Mouse (Mus musculus) stomach, embryonic 16.5 days (tissue): ENCODE results near the gene Ak5. TPM values are rescaled to one million over a fixed set of nuclear protein-coding genes. Genes with fewer than 3 reads are reported as not detected.
"Not testable (repeated sequence)": the region's sequence is repeated elsewhere in the genome, so short reads cannot be mapped to it uniquely, and the experiment has no call there.

Experiments
- ATAC-seq: fragments of 200-750 bp; cut with Nextera tagmentation; 2 replicates; pipeline ENCODE4 v1.8.0; 2017; ENCODE audit warnings: moderate number of reproducible peaks, moderate TSS enrichment; ENCODE audit not compliant: insufficient read depth, low FRiP score
- H3K27ac ChIP-seq: fragments of 300-500 bp; sonication (generic); 2 replicates; pipeline ENCODE4 v1.5.1; 2014; ENCODE audit warnings: low read length
- H3K27me3 ChIP-seq: fragments of 300-500 bp; sonication (generic); 2 replicates; pipeline ENCODE4 v1.6.1; 2014; ENCODE audit warnings: low read length, control low read depth, mixed read lengths; ENCODE audit not compliant: control insufficient read depth, insufficient read depth
- H3K36me3 ChIP-seq: fragments of 300-500 bp; sonication (generic); 2 replicates; pipeline ENCODE4 v1.6.1; 2014; ENCODE audit warnings: low read length; ENCODE audit not compliant: control insufficient read depth, insufficient read depth
- H3K4me1 ChIP-seq: fragments of 300-500 bp; sonication (generic); 2 replicates; pipeline ENCODE4 v1.6.1; 2014; ENCODE audit warnings: low read length, control low read depth, mixed read lengths; ENCODE audit not compliant: control insufficient read depth, insufficient read depth
- H3K4me2 ChIP-seq: fragments of 300-500 bp; sonication (generic); 2 replicates; pipeline ENCODE4 v1.6.1; 2014; ENCODE audit warnings: low read depth, low read length, mixed read lengths
- H3K4me3 ChIP-seq: fragments of 300-500 bp; sonication (generic); replicated peaks from 2 replicates; pipeline ENCODE4 v1.5.1; 2014; ENCODE audit warnings: mild to moderate bottlenecking, low read length
- H3K9ac ChIP-seq: fragments of 300-500 bp; sonication (generic); 2 replicates; pipeline ENCODE4 v1.6.1; 2014; ENCODE audit warnings: low read length
- H3K9me3 ChIP-seq: fragments of 300-500 bp; sonication (generic); replicated peaks from 2 replicates; pipeline ENCODE4 v1.6.1; 2016; ENCODE audit warnings: low read length, control low read depth; ENCODE audit not compliant: control insufficient read depth
- WGBS: fragments of 180-500 bp; shearing (Covaris S2); extraction: QIAGEN DNeasy Blood & Tissue Kit; methylation state at CpG from one replicate; pipeline ENCODE4 v1.1.7; 2014; 5-methylcytosine and 5-hydroxymethylcytosine counted together
- polyA plus RNA-seq: library from polyadenylated mRNA; unstranded; fragments of >200 nt; fragmentation: Nextera tagmentation; extraction: Ambion mirVana; gene quantifications from 2 replicates; pipeline ENCODE4 v1.2.1, GENCODE M21; 2015

The Ak5 gene
- polyA plus RNA-seq, 1 experiment from 2014 or later: 2.8 TPM

- ATAC-seq: no peak
- Histone ChIP-seq H3K27ac (no peak overlapping the region), H3K4me1 (no peaks in the 10 kb centered on the region), H3K9me3 (no peaks in the 10 kb centered on the region), H3K9ac (no peak overlapping the region), H3K36me3 (no peaks in the 10 kb centered on the region), H3K4me2 (no peak overlapping the region), H3K27me3 (no peaks in the 10 kb centered on the region), H3K4me3 (no peak overlapping the region)
- 58% methylated on average over 6 of the region's 6 CpGs for WGBS
Measured at GRCm38 (mm10) chr3:152599679-152600078, 68.5 kb downstream of the Ak5 start.

- no peak overlapping the region for H3K9ac ChIP-seq
- 81% methylated on average over 7 of the region's 7 CpGs for WGBS
- H3K9me3 ChIP-seq: no peaks in the 10 kb centered on the region
- no peaks in the 10 kb centered on the region for H3K36me3 ChIP-seq
- no peaks in the 10 kb centered on the region for H3K27me3 ChIP-seq
- H3K4me2 ChIP-seq: no peak overlapping the region
- H3K4me3 ChIP-seq: no peak overlapping the region
- no peak for ATAC-seq
- no peak overlapping the region for H3K27ac ChIP-seq
- H3K4me1 ChIP-seq: no peaks in the 10 kb centered on the region
Measured at GRCm38 (mm10) chr3:152596406-152597050, 71.6 kb downstream of the Ak5 start.

GRCm38 (mm10) chr3:152592767-152593425, 75.3 kb downstream of the Ak5 start:
- no peaks in the 10 kb centered on the region; the same call in 1 of the 2 replicates for H3K4me1 ChIP-seq
- no peak overlapping the region for H3K4me3 ChIP-seq
- no peaks in the 10 kb centered on the region for H3K36me3 ChIP-seq
- no peak overlapping the region for H3K4me2 ChIP-seq
- H3K27me3 ChIP-seq: no peaks in the 10 kb centered on the region
- no peak overlapping the region for H3K27ac ChIP-seq
- WGBS: 42% methylated on average over 8 of the region's 8 CpGs
- ATAC-seq: no peak
- no peak overlapping the region for H3K9ac ChIP-seq
- H3K9me3 ChIP-seq: no peaks in the 10 kb centered on the region

GRCm38 (mm10) chr3:152590491-152590890, 77.7 kb downstream of the Ak5 start:
- Histone ChIP-seq H3K4me3 (no peak overlapping the region), H3K27ac (no peak overlapping the region), H3K27me3 (no peaks in the 10 kb centered on the region), H3K4me2 (no peak overlapping the region), H3K9me3 (no peaks in the 10 kb centered on the region), H3K4me1 (no peaks in the 10 kb centered on the region; the same call in 1 of the 2 replicates), H3K9ac (no peak overlapping the region), H3K36me3 (no peaks in the 10 kb centered on the region)
- no peak for ATAC-seq
- 37% methylated on average over 7 of the region's 7 CpGs for WGBS

- not testable (repeated sequence) for H3K4me2 ChIP-seq, H3K27ac ChIP-seq, H3K36me3 ChIP-seq, H3K4me3 ChIP-seq, H3K9me3 ChIP-seq, H3K9ac ChIP-seq, H3K27me3 ChIP-seq, H3K4me1 ChIP-seq, ATAC-seq
- WGBS: 80% methylated on average over 3 of the region's 3 CpGs
Measured at GRCm38 (mm10) chr3:152589101-152589500, 79.1 kb downstream of the Ak5 start.

GRCm38 (mm10) chr3:152587007-152587406, 81.2 kb downstream of the Ak5 start:
- no peak overlapping the region for H3K4me3 ChIP-seq
- WGBS: 79% methylated on average over 2 of the region's 2 CpGs
- no peak overlapping the region for H3K27ac ChIP-seq
- no peak overlapping the region for H3K4me2 ChIP-seq
- ATAC-seq: no peak
- H3K27me3 ChIP-seq: no peaks in the 10 kb centered on the region
- no peaks in the 10 kb centered on the region for H3K36me3 ChIP-seq
- no peaks in the 10 kb centered on the region for H3K9me3 ChIP-seq
- H3K4me1 ChIP-seq: no peaks in the 10 kb centered on the region; the same call in 1 of the 2 replicates
- no peak overlapping the region for H3K9ac ChIP-seq

GRCm38 (mm10) chr3:152586191-152586590, 82.0 kb downstream of the Ak5 start:
- Histone ChIP-seq H3K27ac (no peak overlapping the region), H3K36me3 (no peaks in the 10 kb centered on the region), H3K27me3 (no peaks in the 10 kb centered on the region), H3K4me2 (no peak overlapping the region), H3K9me3 (no peaks in the 10 kb centered on the region), H3K9ac (no peak overlapping the region), H3K4me1 (no peaks in the 10 kb centered on the region; the same call in 1 of the 2 replicates), H3K4me3 (no peak overlapping the region)
- 72% methylated on average over 8 of the region's 8 CpGs for WGBS
- ATAC-seq: no peak

GRCm38 (mm10) chr3:152585581-152585980, 82.6 kb downstream of the Ak5 start:
- no peaks in the 10 kb centered on the region for H3K9me3 ChIP-seq

GRCm38 (mm10) chr3:152583033-152583432, 85.1 kb downstream of the Ak5 start:
- no peak overlapping the region for H3K27ac ChIP-seq
- no peaks in the 10 kb centered on the region for H3K9me3 ChIP-seq
- H3K4me2 ChIP-seq: no peak overlapping the region
- H3K9ac ChIP-seq: no peak overlapping the region
- no peaks in the 10 kb centered on the region for H3K36me3 ChIP-seq
- 0 out of 2 replicates have a peak, but pooled peaks cover 3% of the 10 kb centered on the region for H3K4me1 ChIP-seq
- ATAC-seq: no peak
- no peak overlapping the region for H3K4me3 ChIP-seq
- no peaks in the 10 kb centered on the region for H3K27me3 ChIP-seq

More at GRCm38 (mm10) chr3:152585581-152585980, 82.6 kb downstream of the Ak5 start:
- Histone ChIP-seq H3K9ac (no peak overlapping the region), H3K27me3 (no peaks in the 10 kb centered on the region), H3K4me3 (no peak overlapping the region), H3K27ac (no peak overlapping the region), H3K4me2 (no peak overlapping the region), H3K4me1 (no peaks in the 10 kb centered on the region), H3K36me3 (no peaks in the 10 kb centered on the region)
- no peak for ATAC-seq
- WGBS: 68% methylated on average over 6 of the region's 6 CpGs
